Mouse (Mus musculus) thymus, adult 2 months (tissue): Measurements from ENCODE around the gene Lrch3.

Experiments
- CTCF ChIP-seq: fragments of 200-500 bp; IDR thresholded peaks from 2 replicates; pipeline ENCODE4 v1.5.1; 2012; ENCODE audit warnings: mild to moderate bottlenecking, control low read depth, low read length, moderate library complexity, borderline replicate concordance; ENCODE audit not compliant: control insufficient read depth, poor library complexity, insufficient read depth; ENCODE audit errors: extremely low read depth
- POLR2A ChIP-seq: fragments of 200-500 bp; IDR thresholded peaks from 2 replicates; pipeline ENCODE4 v1.6.1; 2012; ENCODE audit warnings: mild to moderate bottlenecking, low read length, control low read depth, moderate library complexity; ENCODE audit not compliant: control insufficient read depth, poor library complexity, insufficient read depth; ENCODE audit errors: extremely low read depth

- TF ChIP-seq CTCF (no peak), POLR2A (no peak)
Measured at GRCm38 (mm10) chr16:33060926-33061325, 147.0 kb downstream of the Lrch3 start.
